In genomic region chr17:73306626-73307025, GRCm38 (mm10) we compare ENCODE assay signal across 21 mouse cellular contexts.
DNase-seq lines count a peak whose midpoint lies in the region; ATAC-seq lines count a peak whose summit lies in the region.
"Had no signal": no experiment of that assay in that cellular context is flagged by ENCODE, and none has a peak within 500 bp of the region (broad histone marks: within the 10 kb centered on the region; RNA-seq: fewer than 3 reads in every experiment).

No protein-coding gene starts in this region.

- DNase-seq in heart, adult 11 months, result peak; percentile 72
- DNase-seq in heart, adult 9 months (ENCODE audit: low spot score in 2 of 2), result no peak
- DNase-seq in kidney, postnatal 14 days, result peak; percentile 15
- peak; percentile 21 for DNase-seq in neural tube, embryonic 10.5 days (ENCODE audit: extremely low spot score, low spot score)
- DNase-seq in retina, postnatal 1 day, result no peak
- DNase-seq: adrenal gland, postnatal 10 days; cerebellum, adult 2 months; heart, postnatal 4 days; lung, postnatal 36 days had no signal

- peaks cover 5% of the 10 kb centered on the region; the same call in 1 of the 2 replicates for H3K4me1 ChIP-seq in kidney, embryonic 15.5 days
- peaks cover 13% of the 10 kb centered on the region for H3K4me1 ChIP-seq in neural tube, embryonic 15.5 days
- H3K4me1 ChIP-seq: lung, embryonic 15.5 days had no signal

- WGBS in kidney, embryonic 15.5 days, result 40% methylated on average over 7 of the region's 7 CpGs
- 62% methylated on average over 7 of the region's 7 CpGs for WGBS in neural tube, embryonic 15.5 days

- no peak overlapping the region for H3K27ac ChIP-seq in kidney, embryonic 15.5 days
- H3K27ac ChIP-seq in neural tube, embryonic 15.5 days (replicated peaks), result no peak overlapping the region
- H3K27ac ChIP-seq: embryonic facial prominence, embryonic 13.5 days; heart, embryonic 15.5 days; limb, embryonic 15.5 days; liver, embryonic 14.5 days; lung, embryonic 15.5 days had no signal

- no peak for ATAC-seq in kidney, embryonic 15.5 days (replicated peaks; ENCODE audit: low FRiP score)
- ATAC-seq in neural tube, embryonic 15.5 days (ENCODE audit: low FRiP score), result no peak
- ATAC-seq: forebrain, embryonic 14.5 days; intestine, postnatal 0 days; midbrain, embryonic 16.5 days had no signal

- no peak overlapping the region for H3K4me3 ChIP-seq in kidney, embryonic 15.5 days (replicated peaks)
- no peak overlapping the region for H3K4me3 ChIP-seq in neural tube, embryonic 15.5 days (replicated peaks)
- H3K4me3 ChIP-seq: embryonic facial prominence, embryonic 13.5 days; erythroblast, embryonic 14.5 days; heart, embryonic 15.5 days; limb, embryonic 15.5 days; lung, embryonic 15.5 days; megakaryocyte, embryonic 14.5 days had no signal

- H3K27me3 ChIP-seq in kidney, embryonic 15.5 days, result peaks cover 13% of the 10 kb centered on the region
- H3K27me3 ChIP-seq in neural tube, embryonic 15.5 days (replicated peaks), result no peaks in the 10 kb centered on the region

- no peak overlapping the region for H3K4me2 ChIP-seq in kidney, embryonic 15.5 days
- no peak overlapping the region for H3K4me2 ChIP-seq in neural tube, embryonic 15.5 days
- H3K4me2 ChIP-seq: embryonic facial prominence, embryonic 13.5 days; heart, embryonic 15.5 days; limb, embryonic 15.5 days; lung, embryonic 15.5 days had no signal

- no peak overlapping the region for H3K9ac ChIP-seq in kidney, embryonic 15.5 days
- H3K9ac ChIP-seq in neural tube, embryonic 15.5 days (replicated peaks), result no peak overlapping the region
- H3K9ac ChIP-seq: embryonic facial prominence, embryonic 13.5 days; heart, embryonic 15.5 days; limb, embryonic 15.5 days; liver, embryonic 14.5 days; lung, embryonic 15.5 days had no signal

- H3K9me3 ChIP-seq in kidney, embryonic 15.5 days (replicated peaks), result no peaks in the 10 kb centered on the region
- no peaks in the 10 kb centered on the region for H3K9me3 ChIP-seq in neural tube, embryonic 15.5 days (replicated peaks)
- H3K9me3 ChIP-seq: embryonic facial prominence, embryonic 13.5 days; heart, embryonic 15.5 days; limb, embryonic 15.5 days; lung, embryonic 15.5 days; megakaryocyte, embryonic 14.5 days had no signal

- no peaks in the 10 kb centered on the region for H3K36me3 ChIP-seq in kidney, embryonic 15.5 days
- no peaks in the 10 kb centered on the region for H3K36me3 ChIP-seq in neural tube, embryonic 15.5 days
- H3K36me3 ChIP-seq: embryonic facial prominence, embryonic 13.5 days; heart, embryonic 15.5 days; limb, embryonic 15.5 days; lung, embryonic 15.5 days had no signal

Comparison
In these comparisons a context has a peak if more than half of its experiments do, and no peak if none do; other contexts are left out.
1. DNase-seq: peak in heart, adult 11 months (single experiment), kidney, postnatal 14 days (single experiment) and neural tube, embryonic 10.5 days (single experiment); none in heart, adult 9 months (0 of 2) and retina, postnatal 1 day (single experiment).